8 mouse cellular contexts compared by ENCODE assay signal in genomic region chr15:86034021-86034523, GRCm38 (mm10). TPM values are rescaled to one million over a fixed set of nuclear protein-coding genes. Genes with fewer than 3 reads are reported as not detected.
DNase-seq lines count a peak whose midpoint lies in the region; ATAC-seq and TF ChIP-seq lines count a peak whose summit lies in the region.

No protein-coding gene starts in this region.

- no peaks in the 10 kb centered on the region for H3K79me2 ChIP-seq in liver, adult 2 months (ENCODE audit: control insufficient read depth, insufficient read depth, low read length)

- peaks cover 68% of the 10 kb centered on the region for H3K27me3 ChIP-seq in embryonic facial prominence, embryonic 10.5 days (replicated peaks; ENCODE audit: low read depth, poor library complexity, severe bottlenecking)
- H3K27me3 ChIP-seq in hindbrain, embryonic 15.5 days: peaks cover 43% of the 10 kb centered on the region
- H3K27me3 ChIP-seq in liver, adult 2 months (ENCODE audit: control insufficient read depth, insufficient read depth, low read length): peaks cover 18% of the 10 kb centered on the region
- H3K27me3 ChIP-seq in midbrain, embryonic 16.5 days (ENCODE audit: control insufficient read depth, insufficient read depth, low read depth, low read length): peaks cover 35% of the 10 kb centered on the region

- H3K4me3 ChIP-seq in gastrocnemius, adult 2 months: peak overlapping the region; percentile 64
- H3K4me3 ChIP-seq in embryonic facial prominence, embryonic 10.5 days: peak overlapping the region; percentile 70
- peak overlapping the region; percentile 47 for H3K4me3 ChIP-seq in hindbrain, embryonic 15.5 days
- peak overlapping the region; percentile 8; the same call in 1 of the 2 replicates for H3K4me3 ChIP-seq in liver, adult 2 months (ENCODE audit: insufficient read depth, low read depth, low read length)
- H3K4me3 ChIP-seq in midbrain, embryonic 16.5 days (ENCODE audit: low read depth, low read length): peak overlapping the region; percentile 47

- DNase-seq in gastrocnemius, adult 2 months: no peak
- no peak for DNase-seq in gastrocnemius, postnatal 10 days
- DNase-seq in embryonic facial prominence, embryonic 10.5 days (ENCODE audit: low spot score): peak; percentile 91
- no peak for DNase-seq in liver, adult 2 months (ENCODE audit: extremely low read depth, low read depth, low spot score)
- DNase-seq in thymus, postnatal 25 days: peak; percentile 73
- DNase-seq in cerebellum, adult 11 months: no peak

- peak overlapping the region; percentile 79 for H3K4me2 ChIP-seq in hindbrain, embryonic 15.5 days
- H3K4me2 ChIP-seq in midbrain, embryonic 16.5 days (ENCODE audit: low read length): peak overlapping the region; percentile 58

- H3K9ac ChIP-seq in hindbrain, embryonic 15.5 days: peak overlapping the region; percentile 39
- no peak overlapping the region for H3K9ac ChIP-seq in liver, adult 2 months (ENCODE audit: low read depth, low read length)
- peak overlapping the region; percentile 54 for H3K9ac ChIP-seq in midbrain, embryonic 16.5 days (ENCODE audit: low read depth, low read length)

- peaks cover 34% of the 10 kb centered on the region for H3K36me3 ChIP-seq in embryonic facial prominence, embryonic 10.5 days (replicated peaks)
- no peaks in the 10 kb centered on the region for H3K36me3 ChIP-seq in hindbrain, embryonic 15.5 days
- H3K36me3 ChIP-seq in liver, adult 2 months (ENCODE audit: control insufficient read depth, insufficient read depth, low read length): no peaks in the 10 kb centered on the region
- no peaks in the 10 kb centered on the region for H3K36me3 ChIP-seq in midbrain, embryonic 16.5 days (ENCODE audit: control insufficient read depth, insufficient read depth, low read length)

- ATAC-seq in hindbrain, embryonic 15.5 days (ENCODE audit: low FRiP score, low read depth): peak; percentile 75
- peak; percentile 56 for ATAC-seq in midbrain, embryonic 16.5 days

- peaks cover 58% of the 10 kb centered on the region for H3K4me1 ChIP-seq in embryonic facial prominence, embryonic 10.5 days
- peaks cover 30% of the 10 kb centered on the region for H3K4me1 ChIP-seq in hindbrain, embryonic 15.5 days (replicated peaks)
- H3K4me1 ChIP-seq in liver, adult 2 months (ENCODE audit: control insufficient read depth, insufficient read depth, low read length): no peaks in the 10 kb centered on the region
- peaks cover 21% of the 10 kb centered on the region for H3K4me1 ChIP-seq in midbrain, embryonic 16.5 days (ENCODE audit: control insufficient read depth, insufficient read depth, low read length)

- H3K9me3 ChIP-seq in embryonic facial prominence, embryonic 10.5 days: peaks cover 29% of the 10 kb centered on the region
- no peaks in the 10 kb centered on the region for H3K9me3 ChIP-seq in hindbrain, embryonic 15.5 days
- H3K9me3 ChIP-seq in midbrain, embryonic 16.5 days (replicated peaks; ENCODE audit: control insufficient read depth, low read length, poor library complexity, severe bottlenecking): no peaks in the 10 kb centered on the region; the same call in 1 of the 2 replicates

- intact Hi-C loops in gastrocnemius, adult 2 months (cut with DNase I): no loop called here

- H3K27ac ChIP-seq in gastrocnemius, adult 2 months: no peak overlapping the region
- H3K27ac ChIP-seq in embryonic facial prominence, embryonic 10.5 days (replicated peaks): peak overlapping the region; percentile 83
- peak overlapping the region; percentile 61 for H3K27ac ChIP-seq in hindbrain, embryonic 15.5 days (replicated peaks)
- no peak overlapping the region for H3K27ac ChIP-seq in liver, adult 2 months (replicated peaks; ENCODE audit: insufficient read depth, low read depth, low read length)
- H3K27ac ChIP-seq in midbrain, embryonic 16.5 days (ENCODE audit: low read length): peak overlapping the region; percentile 5; the same call in 1 of the 2 replicates

- no peak for TF ChIP-seq POLR2A in liver, adult 2 months (IDR thresholded peaks at IDR 0.05; ENCODE audit: extremely low read depth, insufficient read depth, low read length)

- no peak for TF ChIP-seq CTCF in gastrocnemius, adult 2 months (IDR thresholded peaks at IDR 0.05)
- no peak for TF ChIP-seq CTCF in liver, adult 2 months (IDR thresholded peaks at IDR 0.05; ENCODE audit: low read depth, low read length)

- under 1% methylated on average over 44 of the region's 44 CpGs for WGBS in embryonic facial prominence, embryonic 10.5 days
- WGBS in hindbrain, embryonic 15.5 days: 0% methylated on average over 30 of the region's 44 CpGs
- 3% methylated on average over 38 of the region's 44 CpGs for WGBS in liver, adult 2 months
- under 1% methylated on average over 34 of the region's 44 CpGs for WGBS in midbrain, embryonic 16.5 days

RNA-seq across cellular contexts. Expression of gene Celsr1, which starts 0.5 kb away (rescaled TPM):
- under 1 TPM; 0.13 to 0.28 TPM for total RNA-seq in gastrocnemius, adult 2 months (2021)
- under 1 TPM; 0.73 to 0.88 TPM for total RNA-seq in gastrocnemius, postnatal 10 days (2021)
- 1.2 and 1.5 TPM in 2 replicates for polyA plus RNA-seq in embryonic facial prominence, embryonic 10.5 days (2016; fragmentation: Nextera tagmentation; extraction: Ambion mirVana)
- polyA plus RNA-seq in hindbrain, embryonic 15.5 days (2015; fragmentation: Nextera tagmentation; extraction: Ambion mirVana): 1.4 and 1.6 TPM in 2 replicates
- 2.4 and 3.7 TPM in 2 replicates for total RNA-seq in liver, adult 2 months (2014; rRNA removed)
- polyA plus RNA-seq in liver, adult 2 months (2012; rRNA removed): 11.5 and 12.4 TPM in 2 replicates
- 1.1 and 1.3 TPM in 2 replicates for polyA plus RNA-seq in midbrain, embryonic 16.5 days (2015; fragmentation: Nextera tagmentation; extraction: Ambion mirVana)

RNA-seq across cellular contexts. Expression of gene Gramd4, which starts 23.4 kb away (rescaled TPM):
- total RNA-seq in gastrocnemius, adult 2 months (2021): 10 to 100 TPM in 1 of 2 experiments, 1 to 10 TPM in 1; 5.8 to 11.4 TPM
- total RNA-seq in gastrocnemius, postnatal 10 days (2021): 10 to 100 TPM; 11.4 to 11.5 TPM
- 13.7 and 13.8 TPM in 2 replicates for polyA plus RNA-seq in embryonic facial prominence, embryonic 10.5 days (2016; fragmentation: Nextera tagmentation; extraction: Ambion mirVana)
- polyA plus RNA-seq in hindbrain, embryonic 15.5 days (2015; fragmentation: Nextera tagmentation; extraction: Ambion mirVana): 31.6 and 33.4 TPM in 2 replicates
- total RNA-seq in liver, adult 2 months (2014; rRNA removed): 2.4 and 3.8 TPM in 2 replicates
- 5.6 and 6.0 TPM in 2 replicates for polyA plus RNA-seq in liver, adult 2 months (2012; rRNA removed)
- polyA plus RNA-seq in midbrain, embryonic 16.5 days (2015; fragmentation: Nextera tagmentation; extraction: Ambion mirVana): 36.0 and 36.7 TPM in 2 replicates

Comparison
In these comparisons a context has a peak if more than half of its experiments do, and no peak if none do; other contexts are left out.
1. DNase-seq: peak in embryonic facial prominence, embryonic 10.5 days (single experiment) and thymus, postnatal 25 days (single experiment); none in gastrocnemius, adult 2 months (single experiment), gastrocnemius, postnatal 10 days (single experiment), liver, adult 2 months (single experiment) and cerebellum, adult 11 months (single experiment).
2. H3K27ac ChIP-seq: peak in embryonic facial prominence, embryonic 10.5 days (single experiment), hindbrain, embryonic 15.5 days (single experiment) and midbrain, embryonic 16.5 days (single experiment); none in gastrocnemius, adult 2 months (single experiment) and liver, adult 2 months (single experiment).
3. H3K4me3 ChIP-seq: peak in every context shown above with its lines; median percentile 70 in embryonic facial prominence, embryonic 10.5 days; 64 in gastrocnemius, adult 2 months; 47 in hindbrain, embryonic 15.5 days; 47 in midbrain, embryonic 16.5 days; 8 in liver, adult 2 months.